Mouse (Mus musculus) liver, embryonic 13.5 days (tissue): ENCODE results near the gene Sf3a1. TPM values are rescaled to one million over a fixed set of nuclear protein-coding genes. Genes with fewer than 3 reads are reported as not detected.
"Not testable (repeated sequence)": the region's sequence is repeated elsewhere in the genome, so short reads cannot be mapped to it uniquely, and the experiment has no call there.

Source experiments
- ATAC-seq: fragments of 200-750 bp; cut with Nextera tagmentation; 2 replicates; pipeline ENCODE4 v1.8.0; 2017; ENCODE audit warnings: low read depth, mild to moderate bottlenecking, moderate number of reproducible peaks, moderate library complexity
- DNase-seq: peaks from one replicate; pipeline ENCODE4 v3.0.0; 2022
- H3K27ac ChIP-seq: fragments of 300-500 bp; sonication (generic); 2 replicates; pipeline ENCODE4 v1.5.1; 2015; ENCODE audit warnings: moderate library complexity, mild to moderate bottlenecking, inconsistent platforms
- H3K27me3 ChIP-seq: fragments of 300-500 bp; sonication (generic); 2 replicates; pipeline ENCODE4 v1.6.1; 2015; ENCODE audit warnings: mild to moderate bottlenecking, inconsistent platforms
- H3K36me3 ChIP-seq: fragments of 300-500 bp; sonication (generic); 2 replicates; pipeline ENCODE4 v1.6.1; 2015; ENCODE audit warnings: mild to moderate bottlenecking, inconsistent platforms
- H3K4me1 ChIP-seq: fragments of 300-500 bp; sonication (generic); replicated peaks from 2 replicates; pipeline ENCODE4 v1.6.1; 2015; ENCODE audit warnings: inconsistent platforms
- H3K4me2 ChIP-seq: fragments of 300-500 bp; sonication (generic); 2 replicates; pipeline ENCODE4 v1.6.1; 2015; ENCODE audit warnings: inconsistent platforms, mild to moderate bottlenecking, moderate library complexity
- H3K4me3 ChIP-seq: fragments of 300-500 bp; sonication (generic); replicated peaks from 2 replicates; pipeline ENCODE4 v1.5.1; 2015; ENCODE audit warnings: mild to moderate bottlenecking, inconsistent platforms
- H3K9ac ChIP-seq: fragments of 300-500 bp; sonication (generic); 2 replicates; pipeline ENCODE4 v1.6.1; 2015; ENCODE audit warnings: mild to moderate bottlenecking, inconsistent platforms
- H3K9me3 ChIP-seq: fragments of 300-500 bp; sonication (generic); replicated peaks from 2 replicates; pipeline ENCODE4 v1.6.1; 2016; ENCODE audit warnings: inconsistent platforms
- WGBS: fragments of 180-500 bp; shearing (Covaris S2); methylation state at CpG from one replicate; pipeline ENCODE4 v1.1.7; 2015; ENCODE audit not compliant: insufficient replicate concordance; 5-methylcytosine and 5-hydroxymethylcytosine counted together
- polyA plus RNA-seq: library from polyadenylated mRNA; unstranded; fragments of >200 nt; fragmentation: Nextera tagmentation; extraction: Ambion mirVana; gene quantifications from 2 replicates; pipeline ENCODE4 v1.2.1, GENCODE M21; 2015

The Sf3a1 gene
- 23.5 and 32.9 TPM in 2 replicates for polyA plus RNA-seq

DNA sequence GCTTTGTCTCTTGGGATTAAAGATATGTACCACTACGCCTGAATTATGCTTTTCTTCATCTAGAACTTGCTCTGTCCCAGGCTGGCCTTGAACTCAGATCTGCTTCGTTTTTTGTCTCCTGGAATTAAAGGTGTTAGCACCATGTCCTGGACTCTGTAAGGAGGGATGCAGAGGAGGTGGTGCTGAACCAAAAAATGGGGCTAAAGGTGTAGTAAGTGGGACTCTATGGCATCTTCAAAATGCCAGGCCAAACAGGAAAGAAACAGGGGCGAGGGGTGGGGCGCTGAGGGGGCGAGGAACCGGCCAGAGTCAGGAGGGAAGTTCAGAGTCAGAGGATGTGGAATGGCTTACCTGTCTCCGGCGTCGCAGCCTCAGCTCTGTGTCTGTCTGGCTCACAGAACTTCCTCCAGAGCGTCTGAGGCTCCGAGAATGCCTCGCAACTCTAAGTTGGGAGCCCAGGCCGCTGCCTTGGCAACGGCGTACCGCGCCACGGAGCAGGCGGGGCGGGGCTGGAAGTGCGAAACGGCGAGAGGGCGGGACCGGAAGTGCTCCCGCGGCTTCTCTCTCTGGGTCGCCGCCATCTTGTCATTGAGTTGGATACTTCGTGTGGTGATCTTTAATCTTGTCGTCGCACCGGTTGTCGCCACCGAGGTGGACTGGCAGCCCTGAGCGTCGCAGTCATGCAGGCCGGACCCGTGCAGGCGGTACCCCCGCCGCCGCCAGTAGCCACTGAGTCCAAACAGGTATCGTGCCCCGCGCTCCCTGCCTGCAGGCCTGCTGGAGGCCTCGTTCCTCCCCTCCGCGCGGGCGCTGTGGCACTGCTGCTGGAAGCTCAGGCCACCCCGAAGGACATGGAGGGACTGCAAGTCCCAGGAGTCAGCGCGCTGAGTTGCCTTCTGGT is at the start of gene Sf3a1, which contains the start of gene Ccdc157:
Sf3a1 (plus strand) TSS at position 543 of the 901 bp plus-strand sequence.
Ccdc157 (minus strand) TSS at position 486 of the 901 bp plus-strand sequence.
- H3K4me2 ChIP-seq: peak within 1 kb of the TSS; percentile 83
- H3K4me3 ChIP-seq: peak within 1 kb of the TSS; percentile 75
- WGBS: 1% methylated on average over 54 of the region's 54 CpGs
- peaks cover 39% of the 10 kb centered on the region for H3K36me3 ChIP-seq
- peak within 1 kb of the TSS; percentile 81 for H3K9ac ChIP-seq
- ATAC-seq (peak; percentile 94), DNase-seq (peak; percentile 87)
- H3K27me3 ChIP-seq: no peaks in the 10 kb centered on the region
- H3K4me1 ChIP-seq: peaks cover 59% of the 10 kb centered on the region
- H3K9me3 ChIP-seq: no peaks in the 10 kb centered on the region
- H3K27ac ChIP-seq: peak within 1 kb of the TSS; percentile 71

DNA sequence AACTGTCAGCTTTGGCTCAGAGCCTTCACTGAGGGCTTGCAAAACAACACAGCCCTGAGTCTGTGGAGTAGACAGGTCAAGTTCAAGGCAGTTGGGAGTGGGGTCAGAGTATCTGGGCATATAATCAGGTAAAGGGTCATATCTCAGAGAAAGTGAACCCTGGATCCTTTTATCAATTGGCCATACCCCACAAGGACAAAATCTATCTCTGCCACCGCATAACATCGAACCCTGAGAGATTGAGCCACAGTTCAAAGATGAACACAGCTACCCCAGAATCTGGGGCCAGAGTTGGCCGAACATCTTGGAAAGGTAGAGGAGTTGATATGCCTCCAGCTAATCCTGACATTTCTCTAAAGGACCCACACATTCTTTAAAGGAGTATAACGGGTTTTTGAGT is 48.1 kb upstream of the Sf3a1 start:
- Histone ChIP-seq H3K9ac (no peak overlapping the region), H3K27ac (no peak overlapping the region), H3K4me2 (no peak overlapping the region), H3K27me3 (peaks cover 12% of the 10 kb centered on the region), H3K9me3 (no peaks in the 10 kb centered on the region), H3K4me1 (peaks cover 21% of the 10 kb centered on the region), H3K36me3 (peaks cover 16% of the 10 kb centered on the region; the same call in 1 of the 2 replicates), H3K4me3 (no peak overlapping the region)
- ATAC-seq (no peak), DNase-seq (no peak)
- 76% methylated on average over 4 of the region's 4 CpGs for WGBS

DNA sequence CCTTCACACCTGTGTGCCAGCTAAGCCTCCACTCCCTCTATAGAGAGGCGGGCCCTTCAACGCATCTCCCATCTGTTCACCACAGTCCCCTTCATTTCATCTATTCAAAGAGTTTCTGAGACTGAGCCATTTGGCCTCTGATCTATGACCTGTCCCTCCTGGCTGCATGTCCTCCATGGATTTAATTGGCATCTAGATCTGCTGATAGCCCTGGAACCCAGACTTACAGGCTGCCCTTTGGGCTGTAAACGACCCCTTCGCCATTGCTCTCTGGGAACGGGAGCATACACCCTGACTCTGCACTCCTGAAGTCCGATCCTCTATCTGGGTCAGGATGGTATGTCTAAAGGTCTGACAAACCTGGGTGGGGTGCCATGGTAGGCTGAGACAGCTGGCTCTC is 47.3 kb upstream of the Sf3a1 start:
- DNase-seq: no peak
- 74% methylated on average over 6 of the region's 6 CpGs for WGBS
- no peak overlapping the region for H3K4me2 ChIP-seq
- no peaks in the 10 kb centered on the region for H3K9me3 ChIP-seq
- H3K4me3 ChIP-seq: no peak overlapping the region
- peaks cover 20% of the 10 kb centered on the region for H3K27me3 ChIP-seq
- H3K9ac ChIP-seq: no peak overlapping the region
- H3K27ac ChIP-seq: no peak overlapping the region
- ATAC-seq: no peak
- H3K36me3 ChIP-seq: peaks cover 16% of the 10 kb centered on the region; the same call in 1 of the 2 replicates
- H3K4me1 ChIP-seq: peaks cover 30% of the 10 kb centered on the region

DNA sequence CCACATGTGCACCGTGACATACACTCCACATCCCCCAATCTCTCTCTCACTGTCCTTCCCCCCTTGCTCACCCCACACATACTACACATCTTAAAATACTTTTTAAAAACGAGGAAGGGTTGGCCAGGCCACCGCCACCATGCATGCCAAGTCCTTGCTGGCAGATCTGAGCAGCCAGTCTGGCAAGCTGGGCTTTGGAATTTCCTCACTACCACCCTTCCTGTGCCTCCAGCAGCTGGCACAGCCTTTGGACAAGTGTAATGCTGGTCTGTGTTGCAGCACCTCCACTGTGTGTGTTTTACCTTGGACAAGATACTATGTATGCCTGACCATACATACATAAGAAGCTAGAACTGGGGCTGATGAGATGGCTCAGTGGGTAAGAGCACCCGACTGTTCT is 46.7 kb upstream of the Sf3a1 start:
- Histone ChIP-seq H3K36me3 (peaks cover 12% of the 10 kb centered on the region; the same call in 1 of the 2 replicates), H3K9ac (no peak overlapping the region), H3K4me1 (peaks cover 36% of the 10 kb centered on the region), H3K4me2 (no peak overlapping the region), H3K27ac (no peak overlapping the region), H3K27me3 (peaks cover 27% of the 10 kb centered on the region), H3K9me3 (no peaks in the 10 kb centered on the region), H3K4me3 (no peak overlapping the region)
- 61% methylated on average over 4 of the region's 4 CpGs for WGBS
- DNase-seq (no peak), ATAC-seq (no peak)

DNA sequence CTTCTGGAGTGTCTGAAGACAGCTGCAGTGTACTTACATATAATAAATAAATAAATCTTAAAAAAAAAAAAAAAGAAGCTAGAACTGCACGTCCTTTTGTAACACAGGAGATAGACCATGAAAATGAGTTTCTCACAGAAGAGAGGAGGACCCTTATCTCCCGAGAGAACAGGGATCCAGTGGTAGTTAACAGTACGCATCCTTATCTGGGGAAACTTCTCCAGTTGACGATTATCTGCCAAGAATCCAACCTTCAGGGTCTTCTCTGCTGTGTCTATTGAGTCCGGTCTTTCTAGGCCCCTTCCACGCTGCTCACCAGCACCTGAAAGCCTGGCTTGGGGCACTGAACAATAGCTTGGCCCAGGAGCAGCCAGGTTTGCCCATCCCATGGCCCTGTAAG is 46.2 kb upstream of the Sf3a1 start:
- Histone ChIP-seq H3K4me3 (no peak overlapping the region), H3K9me3 (no peaks in the 10 kb centered on the region), H3K4me1 (peaks cover 41% of the 10 kb centered on the region), H3K4me2 (no peak overlapping the region), H3K27ac (no peak overlapping the region), H3K27me3 (peaks cover 31% of the 10 kb centered on the region), H3K36me3 (peaks cover 8% of the 10 kb centered on the region; the same call in 1 of the 2 replicates), H3K9ac (no peak overlapping the region)
- no peak for ATAC-seq
- 35% methylated on average over 6 of the region's 6 CpGs for WGBS
- DNase-seq: no peak

DNA sequence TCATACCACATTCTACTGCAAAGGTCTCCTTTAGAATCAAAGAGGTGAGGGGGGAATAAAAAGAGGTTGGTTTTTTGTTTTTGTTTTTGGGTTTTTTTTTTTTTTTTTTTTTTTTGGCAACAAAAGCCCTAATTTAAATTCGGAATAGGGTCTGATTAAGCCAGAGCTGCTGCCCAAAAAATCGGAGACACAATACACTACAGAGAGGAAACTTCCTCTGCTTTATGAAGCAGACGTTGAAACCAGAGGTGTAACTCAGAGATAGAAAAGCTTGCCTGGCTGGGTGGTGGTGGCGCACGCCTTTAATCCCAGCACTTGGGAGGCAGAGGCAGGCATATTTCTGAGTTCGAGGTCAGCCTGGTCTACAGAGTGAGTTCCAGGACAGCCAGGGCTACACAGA is 45.6 kb upstream of the Sf3a1 start:
- peaks cover 46% of the 10 kb centered on the region for H3K4me1 ChIP-seq
- H3K27me3 ChIP-seq: peaks cover 37% of the 10 kb centered on the region
- WGBS: 65% methylated on average over 6 of the region's 6 CpGs
- H3K4me3 ChIP-seq, DNase-seq, H3K4me2 ChIP-seq, H3K36me3 ChIP-seq, H3K9ac ChIP-seq, H3K9me3 ChIP-seq, ATAC-seq, H3K27ac ChIP-seq: not testable (repeated sequence)

DNA sequence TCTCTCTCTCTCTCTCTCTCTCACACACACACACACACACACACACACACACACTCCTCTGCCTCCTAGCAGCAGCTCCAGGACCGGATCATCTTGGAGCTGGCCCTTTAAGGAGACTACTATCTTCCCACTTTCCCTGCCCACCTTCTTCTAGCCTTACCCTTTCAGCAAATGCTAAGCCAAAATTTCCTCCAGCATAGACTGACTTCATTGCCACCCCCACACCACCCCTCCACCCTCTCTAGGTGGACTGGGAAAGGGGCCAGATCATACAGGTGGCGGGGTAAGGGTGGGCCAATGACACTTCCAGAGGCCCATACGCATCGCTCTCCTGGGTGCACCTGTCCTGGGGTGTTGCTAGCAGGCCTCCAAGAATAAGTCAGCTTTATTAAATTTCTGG is 44.7 kb upstream of the Sf3a1 start:
- Histone ChIP-seq H3K9ac (no peak overlapping the region), H3K27ac (no peak overlapping the region), H3K4me2 (no peak overlapping the region), H3K36me3 (peaks cover 5% of the 10 kb centered on the region; the same call in 1 of the 2 replicates), H3K9me3 (no peaks in the 10 kb centered on the region), H3K4me1 (peaks cover 52% of the 10 kb centered on the region), H3K4me3 (no peak overlapping the region), H3K27me3 (peaks cover 46% of the 10 kb centered on the region)
- ATAC-seq: no peak
- WGBS: 80% methylated on average over 4 of the region's 4 CpGs
- no peak for DNase-seq

DNA sequence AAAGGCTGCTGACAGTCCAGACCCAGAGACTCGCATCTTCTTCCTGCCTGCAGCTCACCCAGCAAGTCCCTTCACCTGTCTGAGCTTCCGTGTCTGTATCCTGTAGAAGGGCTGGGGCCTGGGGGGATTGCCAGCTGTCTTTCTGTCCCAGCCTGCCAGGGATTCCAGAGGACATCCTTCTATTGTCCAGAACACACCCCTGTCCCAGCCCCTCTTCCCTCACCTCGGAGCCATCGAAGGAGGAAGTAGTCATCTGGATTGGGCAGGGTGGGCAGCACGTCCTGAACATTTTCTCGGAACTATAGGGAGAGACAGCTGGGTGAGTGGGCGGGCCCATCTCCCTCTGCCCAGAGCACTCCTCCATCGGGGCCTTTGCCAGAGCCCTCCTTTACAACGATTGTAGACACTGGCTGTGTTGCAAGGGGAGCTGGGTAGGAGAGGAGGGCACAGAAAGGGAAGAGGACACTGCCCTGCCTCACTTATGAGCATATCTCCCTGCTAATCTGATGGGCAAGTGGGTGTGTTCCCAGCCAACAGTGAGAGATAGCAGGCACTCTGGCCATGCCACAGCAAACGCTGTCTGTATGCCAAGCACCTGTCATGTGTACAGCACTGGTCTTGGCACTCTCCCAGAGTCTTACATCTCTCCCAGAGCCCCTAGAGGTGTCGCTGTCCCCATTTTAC is 43.5 kb upstream of the Sf3a1 start:
- H3K9me3 ChIP-seq: no peaks in the 10 kb centered on the region
- H3K4me3 ChIP-seq: peak overlapping the region; percentile 63
- DNase-seq (no peak), ATAC-seq (peak; percentile 56)
- peaks cover 52% of the 10 kb centered on the region for H3K4me1 ChIP-seq
- no peaks in the 10 kb centered on the region for H3K36me3 ChIP-seq
- WGBS: 28% methylated on average over 11 of the region's 11 CpGs
- H3K9ac ChIP-seq: peak overlapping the region; percentile 40; the same call in 1 of the 2 replicates
- peak overlapping the region; percentile 1; the same call in 1 of the 2 replicates for H3K27ac ChIP-seq
- peaks cover 55% of the 10 kb centered on the region for H3K27me3 ChIP-seq
- H3K4me2 ChIP-seq: peak overlapping the region; percentile 74

DNA sequence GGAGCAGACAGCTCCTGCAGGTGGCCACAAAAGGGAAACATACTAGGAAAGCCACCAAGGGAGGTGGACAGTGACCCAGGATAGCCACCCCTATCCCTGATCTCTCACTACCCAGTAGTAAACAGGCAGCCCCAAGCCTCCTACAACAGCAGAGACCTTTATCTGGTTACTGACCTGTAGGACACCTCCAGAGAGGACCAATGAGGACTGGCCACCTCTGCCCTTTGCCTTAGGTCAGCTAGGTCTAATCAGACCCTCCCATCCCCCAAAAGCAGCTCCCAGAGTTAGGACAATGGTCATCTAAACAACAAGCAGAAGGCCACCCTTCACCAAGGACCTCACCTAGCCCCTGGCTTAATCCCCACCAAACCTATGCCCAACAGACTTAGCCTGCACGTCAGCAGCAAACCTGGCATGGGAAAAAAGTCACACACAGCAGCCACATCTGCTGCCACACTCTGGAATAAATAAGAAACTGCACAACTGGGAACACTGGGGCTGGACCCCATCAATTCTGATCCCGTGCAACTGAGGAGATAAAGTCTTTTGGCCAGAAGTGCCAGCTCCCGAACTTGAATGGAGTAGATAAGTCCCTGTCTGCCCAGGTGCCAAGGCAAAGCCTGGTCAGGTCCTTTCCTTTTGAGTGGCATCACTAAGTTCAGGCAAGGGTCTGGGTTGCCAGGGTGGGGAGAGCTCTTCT is 42.6 kb upstream of the Sf3a1 start:
- H3K4me2 ChIP-seq: peak overlapping the region; percentile 74
- WGBS: 11% methylated on average over 3 of the region's 3 CpGs
- H3K27ac ChIP-seq: peak overlapping the region; percentile 1; the same call in 1 of the 2 replicates
- H3K27me3 ChIP-seq: peaks cover 55% of the 10 kb centered on the region
- peak overlapping the region; percentile 67 for H3K9ac ChIP-seq
- no peaks in the 10 kb centered on the region for H3K9me3 ChIP-seq
- peaks cover 60% of the 10 kb centered on the region for H3K4me1 ChIP-seq
- peak overlapping the region; percentile 63 for H3K4me3 ChIP-seq
- H3K36me3 ChIP-seq: no peaks in the 10 kb centered on the region
- DNase-seq: no peak
- peak; percentile 60 for ATAC-seq

DNA sequence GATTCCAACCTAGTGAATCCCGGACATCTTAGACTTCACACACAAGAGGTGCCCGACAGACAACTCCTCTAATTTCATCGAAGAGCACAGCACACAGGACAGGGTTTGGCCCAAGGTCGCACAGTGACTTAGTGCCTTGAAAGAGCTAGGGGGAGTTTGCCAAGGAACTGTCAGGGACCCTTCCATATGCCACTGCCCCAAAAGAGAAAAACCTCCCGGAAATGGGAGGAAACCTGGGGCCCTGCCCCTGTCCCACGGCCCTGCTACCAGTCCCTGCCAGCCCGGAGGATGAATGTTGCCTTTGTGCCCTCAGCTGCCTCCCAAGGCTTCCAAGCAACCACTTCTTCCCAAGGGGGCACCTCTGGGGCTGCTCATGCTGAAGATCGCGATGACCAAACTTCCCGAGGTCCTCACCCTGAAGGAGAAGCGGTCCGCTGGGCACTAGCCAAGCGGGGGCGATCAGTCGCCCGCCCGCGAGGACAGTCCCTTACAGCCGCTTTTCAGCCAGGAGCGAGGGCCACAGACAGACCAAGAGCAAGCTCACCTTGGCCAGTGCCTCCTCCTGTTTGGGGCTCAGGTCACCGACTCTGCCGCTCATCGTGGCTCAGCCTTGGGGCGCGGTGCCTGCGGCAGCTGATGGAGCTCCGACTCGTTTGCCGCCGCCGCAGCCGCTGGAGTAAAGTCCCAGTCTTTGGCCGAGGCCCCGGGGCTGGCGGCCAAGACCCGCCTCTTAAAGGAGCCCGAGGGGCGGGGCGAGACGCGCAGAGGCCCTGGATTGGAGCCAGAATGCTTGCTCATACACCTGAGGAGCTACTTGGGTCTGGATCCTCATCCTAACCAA is 41.8 kb upstream of the Sf3a1 start:
- WGBS: 4% methylated on average over 41 of the region's 41 CpGs
- H3K4me2 ChIP-seq: peak overlapping the region; percentile 74
- peak overlapping the region; percentile 40; the same call in 1 of the 2 replicates for H3K27ac ChIP-seq
- no peaks in the 10 kb centered on the region for H3K36me3 ChIP-seq
- H3K4me3 ChIP-seq: peak overlapping the region; percentile 63
- peaks cover 68% of the 10 kb centered on the region for H3K4me1 ChIP-seq
- H3K9ac ChIP-seq: peak overlapping the region; percentile 67
- peaks cover 55% of the 10 kb centered on the region for H3K27me3 ChIP-seq
- no peaks in the 10 kb centered on the region for H3K9me3 ChIP-seq
- DNase-seq (peak; percentile 35), ATAC-seq (peak; percentile 47)
